Mouse (Mus musculus) limb, embryonic 11.5 days (tissue): Measurements from ENCODE around the gene Srpk2. TPM values are rescaled to one million over a fixed set of nuclear protein-coding genes. Genes with fewer than 3 reads are reported as not detected.
"Not testable (repeated sequence)": the region's sequence is repeated elsewhere in the genome, so short reads cannot be mapped to it uniquely, and the experiment has no call there.

Source experiments
- ATAC-seq: fragments of 200-750 bp; cut with Nextera tagmentation; 2 replicates; pipeline ENCODE4 v1.8.0; 2017; ENCODE audit warnings: low read depth; ENCODE audit not compliant: insufficient number of reproducible peaks, low FRiP score, low TSS enrichment
- DNase-seq: peaks from one replicate; pipeline ENCODE4 v3.0.0-alpha.2; 2015; ENCODE audit warnings: low spot score
- H3K27ac ChIP-seq: fragments of 300-500 bp; sonication (generic); replicated peaks from 2 replicates; pipeline ENCODE4 v1.5.1; 2014; ENCODE audit warnings: low read depth, mild to moderate bottlenecking, low read length
- H3K27me3 ChIP-seq: fragments of 300-500 bp; sonication (generic); 2 replicates; pipeline ENCODE4 v1.6.1; 2014; ENCODE audit warnings: mild to moderate bottlenecking, low read length, mixed read lengths; ENCODE audit not compliant: control insufficient read depth, insufficient read depth
- H3K36me3 ChIP-seq: fragments of 300-500 bp; sonication (generic); 2 replicates; pipeline ENCODE4 v1.6.1; 2014; ENCODE audit warnings: mild to moderate bottlenecking, low read length, moderate library complexity, mixed read lengths; ENCODE audit not compliant: control insufficient read depth, insufficient read depth
- H3K4me1 ChIP-seq: fragments of 300-500 bp; sonication (generic); 2 replicates; pipeline ENCODE4 v1.6.1; 2014; ENCODE audit warnings: low read length, mixed read lengths; ENCODE audit not compliant: control insufficient read depth, insufficient read depth
- H3K4me2 ChIP-seq: fragments of 300-500 bp; sonication (generic); 2 replicates; pipeline ENCODE4 v1.6.1; 2014; ENCODE audit warnings: low read depth, mild to moderate bottlenecking, moderate library complexity; ENCODE audit not compliant: severe bottlenecking
- H3K4me3 ChIP-seq: fragments of 300-500 bp; sonication (generic); 2 replicates; pipeline ENCODE4 v1.5.1; 2014; ENCODE audit warnings: low read depth, low read length
- H3K9ac ChIP-seq: fragments of 300-500 bp; sonication (generic); 2 replicates; pipeline ENCODE4 v1.6.1; 2014; ENCODE audit warnings: mild to moderate bottlenecking, low read length
- H3K9me3 ChIP-seq: fragments of 300-500 bp; sonication (generic); 2 replicates; pipeline ENCODE4 v1.6.1; 2016; ENCODE audit warnings: low read length; ENCODE audit not compliant: control insufficient read depth
- WGBS: fragments of 180-500 bp; shearing (Covaris S2); extraction: QIAGEN DNeasy Blood & Tissue Kit; methylation state at CpG from one replicate; pipeline ENCODE4 v1.1.7; 2014; 5-methylcytosine and 5-hydroxymethylcytosine counted together
- polyA plus RNA-seq: library from polyadenylated mRNA; unstranded; fragments of >200 nt; fragmentation: Nextera tagmentation; extraction: Ambion mirVana; gene quantifications from 2 replicates; pipeline ENCODE4 v1.2.1, GENCODE M21; 2014

Gene Srpk2
- polyA plus RNA-seq, 1 experiment from 2014 or later = 57.2 TPM

DNA sequence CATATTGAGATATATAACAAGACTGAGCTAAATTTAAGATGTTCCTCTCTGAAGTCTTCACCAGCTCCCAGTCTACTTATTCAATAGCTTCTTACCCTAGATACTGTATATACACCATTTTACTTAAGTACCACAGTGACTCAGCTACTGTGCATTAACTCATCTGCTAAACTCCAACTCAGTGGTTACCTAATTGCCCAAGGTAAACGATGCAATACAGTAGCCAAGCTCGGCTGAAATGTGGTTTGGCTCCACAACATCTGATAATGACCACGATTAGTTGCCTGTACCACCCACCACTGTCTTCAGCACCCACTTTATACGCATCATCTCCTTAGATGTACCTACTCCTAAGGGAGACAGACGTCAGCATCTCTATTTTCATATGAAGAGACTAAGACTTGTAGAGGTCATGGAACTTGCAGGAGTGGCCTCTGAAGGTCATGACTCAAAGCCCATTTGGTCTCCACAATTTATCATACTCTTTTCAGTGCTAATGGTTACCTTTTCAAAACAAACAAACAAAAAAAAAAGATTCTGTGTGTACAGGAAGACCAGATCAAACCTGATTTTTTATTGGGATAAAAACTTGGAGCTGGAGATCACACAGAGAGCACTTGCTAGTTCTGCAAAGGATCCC lies 88.0 kb downstream of the Srpk2 start:
- WGBS = 86% methylated on average over 5 of the region's 5 CpGs
- H3K27me3 ChIP-seq = no peaks in the 10 kb centered on the region
- no peak overlapping the region for H3K9ac ChIP-seq
- no peak for DNase-seq
- no peak overlapping the region for H3K4me2 ChIP-seq
- H3K9me3 ChIP-seq = no peaks in the 10 kb centered on the region
- no peaks in the 10 kb centered on the region for H3K36me3 ChIP-seq
- no peak for ATAC-seq
- H3K4me3 ChIP-seq = no peak overlapping the region
- no peak overlapping the region for H3K27ac ChIP-seq
- no peaks in the 10 kb centered on the region for H3K4me1 ChIP-seq

GRCm38 (mm10) chr5:23590298-23590697 lies 94.1 kb downstream of the Srpk2 start:
- H3K9me3 ChIP-seq, H3K4me3 ChIP-seq, H3K4me1 ChIP-seq, H3K9ac ChIP-seq, DNase-seq, H3K27me3 ChIP-seq, H3K4me2 ChIP-seq, ATAC-seq, H3K36me3 ChIP-seq, H3K27ac ChIP-seq: not testable (repeated sequence)
- 91% methylated on average over 4 of the region's 5 CpGs for WGBS

- ATAC-seq = no peak
- H3K4me3 ChIP-seq = no peak overlapping the region
- no peak for DNase-seq
- no peak overlapping the region for H3K9ac ChIP-seq
- no peaks in the 10 kb centered on the region for H3K36me3 ChIP-seq
- no peaks in the 10 kb centered on the region for H3K27me3 ChIP-seq
- H3K4me1 ChIP-seq = 0 out of 2 replicates have a peak, but pooled peaks cover 5% of the 10 kb centered on the region
- 78% methylated on average over 2 of the region's 2 CpGs for WGBS
- H3K27ac ChIP-seq = no peak overlapping the region
- H3K4me2 ChIP-seq = no peak overlapping the region
- no peaks in the 10 kb centered on the region for H3K9me3 ChIP-seq
Observed at GRCm38 (mm10) chr5:23587614-23588013, 96.8 kb downstream of the Srpk2 start.

GRCm38 (mm10) chr5:23586531-23587453 lies 97.6 kb downstream of the Srpk2 start:
- Histone ChIP-seq H3K36me3 (no peaks in the 10 kb centered on the region), H3K9ac (no peak overlapping the region), H3K9me3 (no peaks in the 10 kb centered on the region), H3K4me2 (no peak overlapping the region), H3K27me3 (no peaks in the 10 kb centered on the region), H3K27ac (no peak overlapping the region), H3K4me3 (no peak overlapping the region), H3K4me1 (0 out of 2 replicates have a peak, but pooled peaks cover 5% of the 10 kb centered on the region)
- no peak for ATAC-seq
- WGBS = 82% methylated on average over 13 of the region's 13 CpGs
- DNase-seq = no peak

- Histone ChIP-seq H3K9me3 (no peaks in the 10 kb centered on the region), H3K4me3 (no peak overlapping the region), H3K4me1 (0 out of 2 replicates have a peak, but pooled peaks cover 2% of the 10 kb centered on the region), H3K27ac (no peak overlapping the region), H3K36me3 (no peaks in the 10 kb centered on the region), H3K27me3 (no peaks in the 10 kb centered on the region), H3K9ac (no peak overlapping the region), H3K4me2 (no peak overlapping the region)
- 87% methylated on average over 2 of the region's 2 CpGs for WGBS
- ATAC-seq = no peak
- DNase-seq = no peak
Observed at GRCm38 (mm10) chr5:23581484-23582060, 102.8 kb downstream of the Srpk2 start.

DNA sequence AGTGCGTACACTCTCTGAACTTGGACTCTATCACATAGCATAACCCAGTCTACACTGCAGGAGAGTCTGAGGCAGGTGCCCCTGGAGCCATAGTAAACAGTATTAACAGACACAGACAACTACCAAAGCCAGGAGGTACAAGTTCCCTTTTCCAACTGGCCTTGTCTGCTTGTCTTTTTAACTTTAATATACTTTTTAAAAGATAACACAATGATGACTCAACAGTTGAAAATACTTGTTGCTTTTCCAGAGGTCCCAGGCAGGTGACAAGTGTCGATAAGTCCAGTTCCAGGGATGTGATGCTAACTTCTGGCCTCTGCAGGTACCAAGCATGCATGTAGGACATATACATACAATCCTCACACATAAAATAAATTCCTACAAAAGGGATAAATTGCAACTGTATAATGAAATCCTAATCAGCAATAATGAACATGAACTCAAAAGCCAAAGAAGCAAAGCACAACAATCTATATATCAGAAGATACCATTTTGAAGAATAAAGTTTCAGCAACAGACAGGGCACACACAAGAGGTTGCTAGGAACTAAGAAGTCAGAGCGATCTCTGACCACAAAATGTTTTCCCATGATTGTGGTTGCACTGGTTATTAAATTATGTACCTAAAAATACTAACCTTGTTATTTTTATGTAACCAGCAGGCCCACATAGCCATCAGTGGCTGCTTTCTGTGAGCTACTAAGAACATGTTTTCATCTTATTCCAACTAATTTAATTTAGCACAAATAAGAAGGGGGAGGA lies 105.1 kb downstream of the Srpk2 start:
- 94% methylated on average over 3 of the region's 3 CpGs for WGBS
- Histone ChIP-seq H3K27ac (no peak overlapping the region), H3K9me3 (no peaks in the 10 kb centered on the region), H3K4me1 (0 out of 2 replicates have a peak, but pooled peaks cover 2% of the 10 kb centered on the region), H3K27me3 (no peaks in the 10 kb centered on the region), H3K4me2 (no peak overlapping the region), H3K4me3 (no peak overlapping the region), H3K36me3 (no peaks in the 10 kb centered on the region), H3K9ac (no peak overlapping the region)
- ATAC-seq = no peak
- no peak for DNase-seq

GRCm38 (mm10) chr5:23578322-23578957 lies 106.0 kb downstream of the Srpk2 start:
- H3K27ac ChIP-seq = no peak overlapping the region
- ATAC-seq (no peak), DNase-seq (no peak)
- H3K36me3 ChIP-seq = no peaks in the 10 kb centered on the region; the same call in 1 of the 2 replicates
- H3K4me3 ChIP-seq = no peak overlapping the region
- H3K4me1 ChIP-seq = 0 out of 2 replicates have a peak, but pooled peaks cover 2% of the 10 kb centered on the region
- no peaks in the 10 kb centered on the region for H3K27me3 ChIP-seq
- no peak overlapping the region for H3K9ac ChIP-seq
- H3K4me2 ChIP-seq = no peak overlapping the region
- no peaks in the 10 kb centered on the region for H3K9me3 ChIP-seq
- 85% methylated on average over 4 of the region's 4 CpGs for WGBS
